Mouse (Mus musculus): ENCODE results near the gene Gm45062.
"Not testable (repeated sequence)": the region's sequence is repeated elsewhere in the genome, so short reads cannot be mapped to it uniquely, and the experiment has no call there.

Gene Gm45062

GRCm38 (mm10) chr6:8312554-8312953 lies 53.3 kb downstream of the Gm45062 start:
- no peak for DNase-seq (ENCODE audit: low read depth, low spot score)

- DNase-seq (ENCODE audit: low read depth, low spot score), result peak; percentile 36
Measured at GRCm38 (mm10) chr6:8316201-8316600, 57.0 kb downstream of the Gm45062 start.

DNA sequence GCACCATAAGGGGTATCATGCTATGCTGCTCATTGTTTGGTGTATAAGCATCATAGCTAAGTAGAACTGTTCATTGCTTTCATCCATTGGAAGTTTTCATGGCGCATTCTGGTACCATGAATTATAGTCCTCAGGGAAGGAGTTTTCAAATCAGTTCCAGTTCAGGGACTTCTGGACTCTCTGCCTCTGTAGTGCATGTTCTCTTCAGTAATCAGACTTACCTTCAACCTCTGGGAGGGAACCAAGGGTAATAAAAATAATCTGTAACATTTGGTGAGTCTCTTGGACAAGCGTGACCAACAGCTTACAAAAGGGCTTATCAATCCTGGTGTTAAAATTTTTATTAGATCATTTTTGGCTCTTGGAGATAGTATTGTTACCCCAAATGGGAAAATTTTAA lies 60.3 kb downstream of the Gm45062 start:
- DNase-seq (ENCODE audit: low read depth, low spot score), result no peak

- not testable (repeated sequence) for DNase-seq (ENCODE audit: low read depth, low spot score)
Measured at GRCm38 (mm10) chr6:8331496-8331895, 72.2 kb downstream of the Gm45062 start.

DNA sequence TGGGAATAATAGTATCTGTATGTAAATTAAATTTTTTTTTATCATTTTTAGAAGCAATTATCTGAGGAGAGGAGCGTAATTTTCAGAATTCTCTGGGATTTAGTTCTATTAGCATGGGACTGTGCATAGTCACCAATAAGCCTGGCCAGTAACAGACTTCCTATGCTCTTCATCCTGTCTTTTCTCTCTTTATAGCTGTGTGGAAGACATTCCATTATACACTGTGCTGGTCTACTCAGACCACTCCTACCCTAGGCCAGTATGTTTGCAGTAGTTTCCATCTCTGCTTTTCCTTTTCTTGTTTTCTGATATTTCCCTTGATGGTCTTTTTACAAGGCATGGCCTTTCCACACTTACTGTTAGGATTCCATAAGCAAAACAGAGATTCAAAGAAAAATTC lies 74.1 kb downstream of the Gm45062 start:
- no peak for DNase-seq (ENCODE audit: low read depth, low spot score)

DNA sequence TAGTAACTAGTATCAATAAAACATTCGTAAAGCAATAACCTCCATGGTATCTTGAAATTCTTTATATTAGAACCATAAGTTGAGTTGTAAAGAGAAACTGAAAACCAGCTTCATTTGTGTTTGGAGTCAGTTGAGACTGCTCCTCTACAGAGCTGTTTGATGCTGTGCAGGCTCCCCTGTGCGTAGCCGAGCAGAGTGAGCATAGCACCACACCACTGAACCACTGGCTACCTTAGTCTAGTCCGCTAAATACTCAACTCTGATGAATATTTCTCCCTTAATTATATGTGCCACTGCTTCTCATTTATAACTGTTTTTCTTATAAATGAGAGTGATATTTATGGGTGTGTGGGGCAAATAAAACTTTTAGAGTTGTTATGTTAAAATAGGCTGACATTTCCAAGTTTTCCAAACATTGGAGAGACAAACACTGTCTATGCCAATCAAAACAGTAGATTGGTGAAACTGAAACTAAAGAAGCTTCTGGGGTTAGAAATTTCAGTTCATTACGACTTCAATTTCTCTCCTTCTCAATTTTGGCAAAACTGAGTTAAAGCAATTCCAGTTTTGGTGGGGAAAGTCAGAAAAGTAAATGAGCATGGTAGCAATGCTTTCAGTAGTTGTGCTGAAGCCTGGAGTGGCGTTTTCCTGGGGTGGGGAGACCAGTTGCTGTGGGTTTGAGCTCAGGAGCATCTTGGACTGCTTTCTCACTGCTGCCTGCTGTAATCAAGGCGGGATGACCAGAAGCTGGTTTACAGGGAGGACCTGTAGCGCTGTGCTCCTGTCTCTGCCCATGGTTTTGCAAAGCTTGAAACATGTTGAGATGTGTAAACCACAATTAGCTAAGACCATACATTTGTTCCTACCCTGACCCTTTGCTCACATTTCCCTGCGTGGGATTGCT lies 77.5 kb downstream of the Gm45062 start:
- no peak for DNase-seq (ENCODE audit: low read depth, low spot score)

DNA sequence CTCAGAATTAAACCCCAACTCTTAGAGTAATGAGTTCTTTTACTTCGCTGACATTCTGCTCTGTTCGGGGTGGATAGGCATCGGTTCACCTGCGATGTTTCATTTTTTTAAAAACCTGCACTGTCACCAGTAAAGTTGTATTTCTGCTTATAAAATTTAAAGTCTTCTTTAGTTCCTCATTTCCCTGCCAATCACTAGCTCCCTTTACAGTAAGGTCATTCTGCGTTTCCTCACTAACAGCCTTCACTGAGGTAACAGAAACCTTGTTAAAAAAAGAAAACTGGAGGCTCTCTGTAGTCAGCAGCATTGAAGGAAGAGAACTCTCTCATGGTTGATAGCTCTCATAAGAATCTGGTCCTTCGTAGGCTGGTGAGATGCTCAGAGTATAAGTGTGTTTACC lies 80.2 kb downstream of the Gm45062 start:
- no peak for DNase-seq (ENCODE audit: low read depth, low spot score)

DNA sequence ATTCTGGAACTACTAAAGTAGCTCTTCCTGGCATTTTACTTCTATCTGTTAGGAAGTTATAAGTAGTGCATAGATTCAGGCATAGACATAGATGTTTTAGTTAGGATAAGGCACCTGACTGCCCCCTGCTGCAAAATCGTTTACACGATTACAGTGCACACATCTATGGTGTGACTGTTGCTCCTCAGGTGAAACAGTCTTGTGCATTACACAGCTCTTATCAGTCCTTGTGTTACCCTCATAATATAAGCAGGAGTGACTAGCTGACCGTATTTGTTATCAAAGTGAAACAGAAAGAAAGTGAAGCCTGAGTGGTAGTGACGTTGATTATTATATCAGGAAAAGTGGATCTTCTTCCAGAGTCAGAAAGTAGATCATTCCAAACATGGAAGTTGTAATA lies 84.0 kb downstream of the Gm45062 start:
- DNase-seq (ENCODE audit: low read depth, low spot score), result peak; percentile 49

DNA sequence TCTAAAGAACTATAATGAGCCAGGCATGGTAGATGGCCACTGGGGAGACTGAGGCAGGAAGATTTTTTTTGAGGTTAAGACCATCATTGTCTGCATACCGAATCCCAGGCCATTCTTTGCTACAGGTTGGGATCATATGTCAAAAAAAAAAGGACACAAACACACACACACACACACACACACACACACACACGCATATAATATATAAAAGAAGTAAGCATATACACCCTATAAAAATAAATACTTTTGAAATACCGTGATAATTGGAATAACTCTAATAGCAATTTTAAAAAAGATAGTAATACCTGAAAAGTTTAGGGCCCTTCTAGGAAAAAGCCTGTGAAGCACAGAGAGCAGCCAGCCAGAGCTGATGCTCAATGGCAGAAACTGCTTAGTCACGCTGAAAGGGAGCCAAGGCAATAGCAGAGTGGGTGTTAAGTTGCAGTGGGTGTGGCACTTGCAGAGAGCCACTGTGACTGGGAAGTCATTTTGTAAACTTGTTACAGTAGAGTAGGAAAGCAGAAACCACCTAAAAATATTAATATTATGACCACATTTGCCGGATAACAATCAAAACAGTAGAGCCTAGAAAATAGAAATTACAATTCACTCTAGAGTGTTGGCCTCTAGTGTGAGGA lies 86.1 kb downstream of the Gm45062 start:
- DNase-seq (ENCODE audit: low read depth, low spot score), result peak; percentile 93

- DNase-seq (ENCODE audit: low read depth, low spot score), result no peak
Measured at GRCm38 (mm10) chr6:8347154-8347553, 87.9 kb downstream of the Gm45062 start.

DNA sequence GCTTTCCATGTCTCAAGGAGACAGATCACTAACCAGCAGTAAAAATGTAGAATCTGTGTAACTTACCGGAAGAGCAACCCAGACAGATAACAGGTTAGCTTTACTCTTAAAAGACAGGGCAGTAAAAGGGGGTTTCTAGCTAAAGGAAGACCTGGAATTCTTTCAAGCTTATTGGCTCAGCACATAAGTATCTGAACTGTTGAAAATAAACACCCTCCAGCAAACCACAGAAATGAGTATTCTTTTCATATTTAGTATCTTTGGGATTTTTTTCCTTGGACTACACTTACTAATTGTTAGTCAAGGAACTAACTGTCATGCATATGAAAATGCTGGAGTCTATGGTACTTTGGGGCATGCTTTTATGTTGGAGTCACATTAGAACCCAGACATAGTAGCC lies 89.1 kb downstream of the Gm45062 start:
- DNase-seq (ENCODE audit: low read depth, low spot score), result no peak

DNA sequence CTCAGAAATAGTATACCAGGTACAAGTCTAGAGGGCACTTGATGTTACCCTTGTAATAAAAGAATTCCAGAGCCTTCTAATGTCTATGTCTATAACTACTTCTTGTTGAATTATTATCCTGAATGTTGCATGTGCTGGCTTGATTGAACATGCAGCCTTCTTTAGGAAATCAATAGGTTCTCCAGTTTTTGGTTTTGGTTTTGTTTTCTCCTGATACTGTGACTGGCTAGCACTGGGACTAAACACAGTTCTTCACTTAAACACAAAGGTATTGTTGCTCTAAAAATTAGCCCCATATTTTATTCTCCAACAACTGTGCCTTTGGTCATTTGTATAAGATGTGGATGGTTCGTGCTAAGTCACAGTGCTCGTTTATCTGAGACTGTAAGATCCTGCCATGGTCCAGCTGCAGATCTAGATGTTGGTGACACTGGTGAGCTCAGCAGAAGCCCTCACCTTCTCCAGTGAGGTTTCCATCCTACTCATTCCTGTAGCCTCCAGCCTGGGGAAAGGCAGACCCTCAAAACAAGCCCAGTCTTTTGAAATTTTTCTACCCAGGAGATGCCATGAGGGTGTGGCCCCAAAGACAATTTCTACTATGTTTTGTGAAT lies 89.9 kb downstream of the Gm45062 start:
- DNase-seq (ENCODE audit: low read depth, low spot score), result peak; percentile 54

DNA sequence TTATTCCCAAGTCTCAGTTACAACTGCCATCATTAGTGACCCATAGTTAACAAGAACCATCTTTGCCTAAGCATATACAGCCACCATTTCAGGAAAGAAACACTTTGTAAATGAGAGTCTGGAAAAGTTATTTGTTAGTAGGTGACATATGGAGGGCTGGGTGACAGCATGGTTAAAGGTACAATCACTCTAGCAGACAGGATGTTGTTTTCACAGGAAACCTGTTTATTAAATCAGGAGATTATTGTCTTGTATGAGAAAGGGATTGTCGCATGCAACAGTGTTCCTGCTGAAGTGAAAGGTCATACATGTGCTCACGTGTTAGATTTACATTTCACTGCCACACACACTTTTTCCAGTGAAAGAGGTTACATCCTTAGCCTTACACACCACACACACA lies 92.3 kb downstream of the Gm45062 start:
- DNase-seq (ENCODE audit: low read depth, low spot score), result no peak

- DNase-seq (ENCODE audit: low read depth, low spot score), result no peak
Measured at GRCm38 (mm10) chr6:8352533-8353168, 93.4 kb downstream of the Gm45062 start.

DNA sequence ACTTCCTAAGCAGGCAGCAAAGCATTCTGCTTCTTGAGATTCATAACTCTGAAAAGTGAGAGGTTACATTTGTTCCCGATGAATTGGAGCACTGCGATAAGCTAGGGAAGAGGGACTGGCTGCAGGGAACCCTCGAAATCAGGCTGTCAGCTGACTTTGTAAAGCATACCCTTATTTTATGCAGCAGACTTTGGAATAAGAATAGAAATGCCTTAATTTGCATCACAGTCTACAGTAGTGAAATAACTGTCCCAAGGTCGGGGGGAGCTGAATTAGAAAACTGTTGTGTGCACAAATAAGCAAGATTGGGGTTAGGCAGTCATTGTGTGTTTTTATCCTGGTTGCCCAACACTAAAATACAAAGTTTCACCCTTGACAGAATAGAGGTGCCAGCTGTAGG lies 94.2 kb downstream of the Gm45062 start:
- no peak for DNase-seq (ENCODE audit: low read depth, low spot score)

- DNase-seq (ENCODE audit: low read depth, low spot score), result no peak
Measured at GRCm38 (mm10) chr6:8354846-8355245, 95.6 kb downstream of the Gm45062 start.

DNA sequence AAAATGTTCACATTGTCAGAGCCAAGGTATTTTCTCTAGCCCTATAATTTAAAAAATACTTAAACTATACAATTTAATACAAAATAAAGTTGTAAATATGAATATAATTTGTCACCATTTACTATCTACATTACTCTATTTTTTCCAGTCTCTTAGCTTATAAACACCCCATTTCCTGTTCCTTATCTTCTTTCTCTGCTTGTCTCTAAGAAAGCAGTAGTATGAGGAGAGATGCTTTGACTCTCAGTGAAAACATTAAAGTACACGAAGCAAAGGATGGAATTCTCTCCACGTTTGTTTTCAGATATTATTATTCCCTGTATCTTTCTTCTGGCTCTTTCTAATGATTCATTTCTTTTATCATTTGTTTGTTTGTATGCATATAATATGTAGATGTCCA lies 99.0 kb downstream of the Gm45062 start:
- DNase-seq (ENCODE audit: low read depth, low spot score), result no peak

- DNase-seq (ENCODE audit: low read depth, low spot score), result no peak
Measured at GRCm38 (mm10) chr6:8358782-8359181, 99.5 kb downstream of the Gm45062 start.

GRCm38 (mm10) chr6:8360805-8361204 lies 101.6 kb downstream of the Gm45062 start:
- no peak for DNase-seq (ENCODE audit: low read depth, low spot score)

DNA sequence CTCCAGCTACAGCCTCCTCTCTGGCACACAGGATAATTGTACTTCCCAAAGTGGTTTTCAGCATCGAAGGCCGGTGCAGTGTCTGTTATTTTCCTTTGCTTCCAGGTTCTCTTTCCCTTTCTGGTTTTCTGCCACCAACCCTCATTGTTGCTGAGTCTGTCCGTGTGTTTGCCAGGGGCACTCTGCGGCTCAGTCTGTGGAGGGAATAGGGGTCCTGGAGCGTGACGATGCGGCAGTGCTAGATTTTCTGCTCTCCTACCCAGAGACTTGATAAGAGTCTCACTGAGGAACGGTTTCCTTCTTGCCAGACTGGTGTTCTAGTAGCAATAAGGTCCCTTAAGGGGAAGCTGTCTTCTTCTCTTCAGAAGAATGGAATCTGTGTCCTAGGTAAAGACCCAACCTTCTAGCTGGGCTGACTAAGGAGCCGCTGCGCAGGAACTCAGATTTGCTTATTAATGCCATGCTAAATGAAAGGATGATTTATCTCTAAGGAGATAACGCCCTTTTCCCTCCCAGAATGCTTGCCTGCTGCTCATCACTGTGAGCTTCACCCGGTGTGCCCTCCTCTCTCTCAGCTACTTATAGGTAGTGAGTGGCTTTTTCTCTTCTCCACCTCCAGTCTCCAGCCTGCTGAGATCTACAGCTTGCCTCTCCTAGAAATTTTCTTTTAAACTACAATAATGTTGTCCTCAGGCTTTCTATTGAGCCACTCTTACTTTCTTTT lies 104.9 kb downstream of the Gm45062 start:
- no peak for DNase-seq (ENCODE audit: low read depth, low spot score)

- DNase-seq (ENCODE audit: low read depth, low spot score), result no peak
Measured at GRCm38 (mm10) chr6:8364757-8365150, 105.5 kb downstream of the Gm45062 start.

DNA sequence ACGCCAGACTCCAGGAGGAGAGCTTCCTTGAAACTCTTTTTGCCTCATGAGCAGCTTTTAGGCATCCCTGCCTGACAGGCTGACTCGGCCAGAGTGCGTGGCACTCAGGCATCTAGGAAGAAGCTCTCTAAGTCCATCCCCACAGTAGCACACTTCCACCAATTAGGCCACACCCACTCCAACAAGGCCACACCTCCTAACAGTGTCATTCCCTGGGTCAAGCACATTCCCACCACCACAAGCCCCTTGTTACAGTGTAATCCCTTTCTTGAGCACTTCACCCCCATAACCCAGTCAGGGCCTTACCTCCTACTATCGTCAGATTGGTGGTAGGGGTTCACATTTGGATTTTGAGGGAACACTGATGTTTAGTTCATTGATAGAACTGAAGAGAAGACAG lies 108.4 kb downstream of the Gm45062 start:
- no peak for DNase-seq (ENCODE audit: low read depth, low spot score)
